Mouse (Mus musculus): ENCODE data around the gene Etv1. TPM values are rescaled to one million over a fixed set of nuclear protein-coding genes. Genes with fewer than 3 reads are reported as not detected.
A peak's percentile ranks its signal among the peaks of the same experiment; 100 is the strongest.

Gene Etv1
- total RNA-seq (2021): 10 to 100 TPM; 87.4 to 93.5 TPM

DNA sequence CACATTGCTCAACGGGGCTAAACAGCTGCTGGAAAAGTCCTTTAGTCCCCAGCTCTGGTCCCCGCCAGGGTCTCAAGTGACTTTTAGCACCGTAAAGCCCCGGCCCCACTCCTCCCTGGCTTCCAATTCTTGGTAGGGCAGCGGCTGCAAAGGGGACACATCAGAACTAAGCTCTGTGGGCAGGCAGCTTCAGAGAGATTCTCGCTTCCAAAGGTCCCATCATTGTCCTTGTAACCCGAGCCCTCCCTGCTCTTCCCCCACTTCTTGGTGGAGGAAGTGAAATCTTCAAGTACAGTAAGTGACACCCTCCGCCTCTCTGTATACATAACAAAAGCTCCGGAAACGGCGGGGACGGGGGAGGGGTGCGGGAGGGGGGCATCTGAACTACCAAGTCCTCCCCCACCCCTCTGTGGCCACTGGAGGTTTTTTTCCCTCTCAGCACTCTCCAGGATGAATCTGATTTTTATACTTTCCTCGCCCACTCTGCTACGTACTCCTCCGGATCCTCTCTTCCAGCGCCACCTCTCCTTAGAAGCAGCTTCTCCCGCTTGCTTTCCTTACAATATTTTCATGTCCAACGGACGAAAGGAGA lies at the start of gene Etv1:
Etv1 (plus strand) TSS at position 195 of the 592 bp plus-strand sequence.
- DNase-seq: no peak

GRCm38 (mm10) chr12:38729661-38730060 lies 49.5 kb upstream of the Etv1 start:
- no peak for DNase-seq

- DNase-seq: no peak
Measured at GRCm38 (mm10) chr12:38730791-38731190, 48.4 kb upstream of the Etv1 start.

GRCm38 (mm10) chr12:38759322-38759721 lies 19.9 kb upstream of the Etv1 start:
- no peak for DNase-seq

DNA sequence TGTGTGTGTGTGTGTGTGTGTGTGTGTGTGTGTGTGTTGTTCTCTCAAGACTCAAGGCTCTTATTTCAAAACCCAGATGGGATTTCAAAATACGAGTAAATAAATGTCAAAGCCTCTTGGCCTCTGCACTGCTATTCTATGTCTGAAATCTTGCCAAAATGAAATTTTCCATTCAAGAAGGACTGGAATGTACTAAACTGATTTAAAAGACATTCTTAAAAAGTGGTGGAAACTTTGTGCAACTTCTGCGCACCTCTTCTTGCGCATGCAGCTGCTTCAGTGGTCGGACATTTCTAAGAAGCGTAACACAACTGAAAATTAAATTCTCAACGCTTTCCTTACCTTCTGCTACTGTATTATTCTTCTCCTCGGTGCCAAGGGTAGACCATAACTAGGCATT lies 1.9 kb upstream of the Etv1 start:
- DNase-seq: no peak

GRCm38 (mm10) chr12:38777957-38778298 lies 1.3 kb upstream of the Etv1 start:
- DNase-seq: no peak

DNA sequence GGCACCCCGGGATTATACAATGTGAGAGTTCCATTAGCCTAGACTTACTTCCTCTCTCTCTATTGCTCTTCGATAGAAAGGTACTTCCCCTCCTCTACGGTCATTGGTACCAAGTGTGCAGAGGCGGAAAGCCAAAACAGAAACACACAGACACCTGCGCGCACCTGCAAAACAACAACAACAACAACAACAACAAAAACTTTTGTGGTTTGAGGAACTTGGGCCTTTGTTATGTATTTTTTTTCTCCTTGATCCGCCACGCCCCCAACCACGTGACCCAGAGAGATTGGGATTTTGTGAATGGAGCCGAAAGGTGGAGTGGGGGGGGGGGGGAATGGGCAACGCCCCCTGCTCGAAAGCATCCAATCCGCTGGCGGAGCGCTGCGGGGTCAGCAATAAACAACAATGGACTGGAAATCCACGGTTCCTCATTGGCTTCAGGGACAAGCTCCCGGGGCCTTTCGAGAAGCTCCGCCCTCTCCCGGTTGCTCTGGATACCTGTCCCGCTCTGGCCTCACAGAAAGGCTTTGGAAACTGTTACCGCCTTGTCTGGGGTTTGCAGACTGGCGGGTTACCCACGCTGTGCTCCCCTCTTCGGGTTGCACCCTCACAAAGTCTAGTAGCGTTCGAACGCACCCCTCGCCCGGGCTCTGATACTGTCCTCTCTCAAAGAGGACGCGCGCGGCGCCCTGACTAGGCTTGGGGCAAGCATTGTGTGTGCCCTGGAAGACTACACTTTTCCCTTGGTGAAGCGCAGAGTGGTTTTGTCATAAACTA lies 693 bp upstream of the Etv1 start:
- DNase-seq: peak; percentile 75 to 80

- peak; percentile 72 to 75 for DNase-seq
Measured at GRCm38 (mm10) chr12:38780006-38780954, 1.1 kb downstream of the Etv1 start.

- DNase-seq: peak in 1 of 2 experiments; percentile 11
Measured at GRCm38 (mm10) chr12:38780955-38781304, 1.8 kb downstream of the Etv1 start.

- no peak for DNase-seq
Measured at GRCm38 (mm10) chr12:38781686-38782085, 2.5 kb downstream of the Etv1 start.

DNA sequence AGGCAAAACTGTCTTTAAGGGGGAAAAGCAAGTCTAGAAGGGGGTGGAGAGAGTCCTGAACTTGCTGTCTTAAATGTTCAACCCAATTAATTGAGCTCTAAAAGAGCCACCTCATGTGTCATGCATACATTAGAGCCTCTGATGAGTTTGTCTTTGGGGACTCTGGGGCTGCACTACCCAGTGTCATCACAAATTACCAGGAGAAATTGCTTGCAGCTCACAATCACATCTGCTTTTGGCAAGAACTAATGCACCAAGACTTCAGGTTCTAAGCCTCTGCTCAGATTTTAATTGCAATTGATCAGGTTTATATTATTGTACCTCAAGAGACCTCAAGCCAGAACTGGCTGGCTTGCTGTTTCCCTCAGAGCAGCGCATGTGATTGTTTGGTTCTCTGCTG lies 4.1 kb downstream of the Etv1 start:
- DNase-seq: no peak

GRCm38 (mm10) chr12:38784221-38784620 lies 5.0 kb downstream of the Etv1 start:
- DNase-seq: no peak

DNA sequence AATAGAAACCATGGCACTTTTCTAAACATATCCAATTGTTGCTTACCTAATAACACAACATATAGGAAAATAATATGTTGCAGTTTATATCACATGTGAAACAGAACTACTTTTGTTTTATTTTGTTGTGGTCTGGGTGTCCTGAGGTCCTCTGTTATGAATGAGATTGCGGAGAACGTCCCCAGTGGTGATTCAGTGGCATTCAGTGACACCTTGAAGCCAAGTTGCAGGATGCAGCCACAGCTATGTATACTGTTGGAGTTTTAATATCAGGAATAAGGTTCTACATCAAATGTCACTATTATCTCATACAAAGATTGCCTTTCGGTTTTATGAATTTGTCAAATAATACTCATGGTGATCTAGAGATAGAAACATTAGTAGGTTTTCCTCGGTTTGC lies 7.4 kb downstream of the Etv1 start:
- DNase-seq: no peak

- no peak for DNase-seq
Measured at GRCm38 (mm10) chr12:38787704-38788103, 8.5 kb downstream of the Etv1 start.

GRCm38 (mm10) chr12:38788621-38789020 lies 9.4 kb downstream of the Etv1 start:
- peak; percentile 13 to 18 for DNase-seq

DNA sequence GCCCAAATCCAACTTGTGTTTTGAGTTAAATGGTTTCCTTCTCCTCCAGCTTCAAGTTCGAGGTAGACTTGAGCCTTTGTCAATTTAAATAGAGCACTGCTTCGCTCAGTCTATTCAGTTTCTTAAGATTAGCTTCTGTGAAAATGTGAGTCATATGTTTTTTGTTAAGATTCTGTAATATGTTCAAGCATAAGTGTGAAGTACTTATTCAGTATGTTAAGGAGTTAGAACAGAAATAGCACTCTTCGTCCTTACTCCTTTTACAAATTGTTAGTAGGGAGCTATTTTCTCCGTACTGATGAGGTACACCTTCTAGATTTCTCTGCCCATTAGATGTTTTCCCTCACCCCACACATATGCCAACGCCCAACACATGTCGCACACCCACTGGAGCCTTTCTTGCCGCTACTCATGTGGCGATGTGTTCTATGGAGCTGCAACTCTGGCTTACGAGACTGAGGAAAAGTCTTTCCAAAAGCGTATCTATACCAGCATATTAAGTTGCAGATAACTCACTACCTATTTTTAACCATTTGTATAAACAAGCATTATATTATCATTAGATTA lies 10.7 kb downstream of the Etv1 start:
- no peak for DNase-seq

DNA sequence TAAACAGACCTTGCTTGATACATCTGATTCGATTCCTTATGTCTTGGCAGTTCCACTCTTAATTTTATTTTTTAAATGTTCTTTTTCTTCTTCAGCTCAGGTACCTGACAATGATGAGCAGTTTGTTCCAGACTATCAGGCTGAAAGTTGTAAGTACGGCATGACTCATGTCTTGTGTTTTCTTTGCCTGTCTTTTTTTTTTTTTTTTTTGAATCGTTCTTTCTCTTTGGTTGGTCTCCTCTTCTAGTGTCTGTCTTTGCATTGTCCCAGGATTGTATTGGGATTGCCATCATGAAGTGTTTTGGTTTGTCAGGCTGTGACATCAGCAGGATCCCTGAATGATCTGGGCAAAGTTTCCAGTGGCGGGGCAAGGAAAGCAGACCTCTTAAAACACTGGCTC lies 13.9 kb downstream of the Etv1 start:
- DNase-seq: no peak

DNA sequence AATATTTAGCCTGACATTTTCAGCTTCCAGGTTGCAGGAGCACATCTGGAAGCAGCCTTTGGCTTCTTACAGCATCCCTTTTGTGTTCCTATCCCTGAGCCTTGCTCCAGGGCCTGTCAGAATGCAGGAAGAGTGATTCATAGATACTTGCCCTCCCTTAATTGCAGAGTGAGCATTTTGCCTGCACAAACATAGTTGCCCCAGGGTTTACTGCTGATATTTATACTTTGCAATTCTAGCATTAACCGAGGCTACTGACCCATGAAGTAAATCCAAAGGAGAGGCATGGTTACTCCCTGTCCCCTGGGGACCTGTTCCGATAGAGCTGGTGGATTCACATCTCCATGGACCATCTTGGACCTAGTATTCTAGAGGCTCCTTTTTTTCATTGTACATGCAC lies 14.5 kb downstream of the Etv1 start:
- no peak for DNase-seq

DNA sequence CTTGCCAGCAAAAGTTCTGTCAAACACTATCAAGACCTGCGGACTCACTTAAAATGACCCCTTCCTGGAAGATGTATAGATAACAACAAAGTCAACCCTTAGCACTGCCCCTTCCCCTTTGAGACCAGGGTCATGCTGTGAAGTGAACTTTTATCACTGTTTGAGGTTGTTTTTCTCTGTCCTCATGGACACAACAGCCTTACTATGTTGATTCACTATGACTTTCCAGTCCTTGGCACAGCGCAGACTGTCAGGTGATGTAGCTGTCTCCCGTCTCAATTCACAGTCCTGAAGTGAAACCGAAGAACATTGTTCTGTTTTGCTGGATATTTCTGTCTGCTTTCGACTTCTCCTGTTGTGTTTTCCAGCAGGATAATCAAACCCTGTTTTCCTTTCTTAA lies 27.9 kb downstream of the Etv1 start:
- DNase-seq: no peak

DNA sequence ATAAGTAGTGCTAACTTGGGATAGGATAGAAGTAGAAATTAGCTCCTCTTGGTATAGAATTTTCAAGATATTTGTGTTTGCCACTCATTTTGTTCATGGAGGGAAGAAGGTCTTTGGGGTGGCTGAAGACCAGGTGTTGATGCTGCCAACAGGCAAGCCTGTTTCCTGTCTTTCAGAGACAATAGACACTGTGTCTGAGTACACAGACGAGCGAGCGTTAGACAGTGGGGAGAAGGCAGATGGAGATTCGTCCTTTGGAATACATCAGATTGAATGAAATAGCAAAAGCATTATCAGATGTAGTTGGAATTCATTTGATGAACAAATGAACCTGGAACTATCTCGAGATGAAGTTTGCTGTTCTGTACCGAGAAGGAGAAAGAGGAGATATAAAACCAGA lies 33.2 kb downstream of the Etv1 start:
- DNase-seq: no peak

- DNase-seq: no peak
Measured at GRCm38 (mm10) chr12:38814010-38814786, 35.0 kb downstream of the Etv1 start.

GRCm38 (mm10) chr12:38816235-38816634 lies 37.1 kb downstream of the Etv1 start:
- no peak for DNase-seq
